Mouse (Mus musculus) kidney, postnatal 10 days (tissue): ENCODE data around the gene Tbc1d8.

Source experiments
- DNase-seq: peaks from one replicate; pipeline ENCODE4 v3.0.0; 2021; ENCODE audit warnings: mixed read lengths

Gene Tbc1d8

GRCm38 (mm10) chr1:39477064-39477463 lies 1.5 kb downstream of the Tbc1d8 start:
- no peak for DNase-seq

- DNase-seq, result no peak
Observed at GRCm38 (mm10) chr1:39476341-39476740, 2.2 kb downstream of the Tbc1d8 start.

- DNase-seq, result no peak
Observed at GRCm38 (mm10) chr1:39474516-39474915, 4.0 kb downstream of the Tbc1d8 start.

GRCm38 (mm10) chr1:39471298-39471902 lies 7.2 kb downstream of the Tbc1d8 start:
- DNase-seq, result no peak

- DNase-seq, result no peak
Observed at GRCm38 (mm10) chr1:39468982-39469381, 9.6 kb downstream of the Tbc1d8 start.

GRCm38 (mm10) chr1:39466526-39466925 lies 12.0 kb downstream of the Tbc1d8 start:
- no peak for DNase-seq

GRCm38 (mm10) chr1:39464760-39465159 lies 13.8 kb downstream of the Tbc1d8 start:
- DNase-seq, result no peak

GRCm38 (mm10) chr1:39462937-39463444 lies 15.6 kb downstream of the Tbc1d8 start:
- no peak for DNase-seq

- no peak for DNase-seq
Observed at GRCm38 (mm10) chr1:39462036-39462435, 16.5 kb downstream of the Tbc1d8 start.

- no peak for DNase-seq
Observed at GRCm38 (mm10) chr1:39460495-39460894, 18.1 kb downstream of the Tbc1d8 start.

GRCm38 (mm10) chr1:39457887-39458874 lies 20.4 kb downstream of the Tbc1d8 start:
- DNase-seq, result no peak

GRCm38 (mm10) chr1:39456421-39456853 lies 22.1 kb downstream of the Tbc1d8 start:
- DNase-seq, result no peak

- no peak for DNase-seq
Observed at GRCm38 (mm10) chr1:39455350-39456023, 23.1 kb downstream of the Tbc1d8 start.

GRCm38 (mm10) chr1:39454783-39455175 lies 23.8 kb downstream of the Tbc1d8 start:
- no peak for DNase-seq

GRCm38 (mm10) chr1:39454108-39454782 lies 24.3 kb downstream of the Tbc1d8 start:
- no peak for DNase-seq

GRCm38 (mm10) chr1:39452203-39452602 lies 26.4 kb downstream of the Tbc1d8 start:
- no peak for DNase-seq

GRCm38 (mm10) chr1:39450069-39450728 lies 28.4 kb downstream of the Tbc1d8 start:
- no peak for DNase-seq

GRCm38 (mm10) chr1:39449251-39449790 lies 29.2 kb downstream of the Tbc1d8 start:
- no peak for DNase-seq

GRCm38 (mm10) chr1:39448819-39449218 lies 29.7 kb downstream of the Tbc1d8 start:
- DNase-seq, result no peak

GRCm38 (mm10) chr1:39448238-39448637 lies 30.3 kb downstream of the Tbc1d8 start:
- peak; percentile 26 for DNase-seq

- DNase-seq, result no peak
Observed at GRCm38 (mm10) chr1:39446178-39446577, 32.4 kb downstream of the Tbc1d8 start.
